Mouse (Mus musculus) fibroblast of lung, adult 2 months (primary cell): ENCODE data around the gene Cactin.

Source experiments
- DNase-seq: peaks from one replicate; pipeline ENCODE4 v3.0.0-alpha.2; 2011; ENCODE audit warnings: low read depth

The Cactin gene

GRCm38 (mm10) chr10:81342686-81343505 lies 22.0 kb downstream of the Cactin start, which contains the start of gene Gipc3:
Gene Gipc3, minus strand, starts transcription at chr10:81343266.
- no peak for DNase-seq

DNA sequence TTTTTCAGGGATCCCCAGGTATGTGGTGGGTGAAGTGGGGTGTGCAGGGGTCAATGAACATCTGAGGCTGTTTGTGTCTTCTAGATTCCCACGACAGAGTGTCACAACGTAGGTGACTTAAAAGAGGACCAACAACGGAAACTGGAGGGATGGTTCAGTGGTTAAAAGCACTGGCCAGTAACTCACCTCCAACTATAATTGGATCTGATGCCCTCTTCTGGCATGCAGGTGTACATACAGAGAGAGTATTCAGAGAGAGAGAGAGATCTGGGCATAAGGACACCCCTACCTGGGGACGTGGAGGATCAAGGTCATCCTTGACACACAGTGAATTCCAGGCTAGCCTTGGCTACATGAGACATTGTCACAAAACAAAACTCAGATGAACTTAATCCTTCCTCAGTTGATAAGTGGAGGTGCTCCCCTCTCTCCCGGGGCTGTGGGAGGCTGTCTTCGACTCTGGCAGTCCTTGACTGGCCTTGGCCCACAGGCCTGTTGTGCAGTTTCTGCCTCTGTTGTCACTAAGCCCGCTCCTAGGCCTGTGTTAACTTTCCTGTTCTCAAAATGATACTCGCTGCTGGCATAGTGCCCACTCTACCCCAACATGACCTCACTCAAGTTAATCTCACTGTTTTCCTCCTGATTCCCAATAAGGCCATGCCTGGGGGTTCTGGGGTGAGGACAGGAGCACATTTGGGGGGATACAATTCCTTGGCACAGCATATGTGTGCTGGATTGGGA lies 23.7 kb downstream of the Cactin start:
- DNase-seq: no peak

DNA sequence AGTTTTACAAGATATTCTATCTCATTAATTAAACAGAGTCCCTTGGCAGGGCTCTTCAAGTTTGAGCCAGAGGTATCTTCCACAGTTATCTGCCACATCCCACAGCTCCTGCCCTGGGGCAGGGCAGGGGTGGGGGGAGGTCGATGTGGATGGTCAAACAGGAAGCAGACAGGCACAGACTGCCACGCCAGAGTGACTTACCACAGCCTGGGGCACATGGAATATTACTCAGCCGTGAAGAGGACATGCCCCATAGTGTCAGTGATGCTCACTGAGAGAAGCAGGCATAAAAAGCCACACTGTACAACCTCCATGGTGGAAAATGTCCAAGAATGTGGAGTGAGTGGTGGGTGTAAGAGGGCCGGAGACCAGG lies 24.2 kb downstream of the Cactin start:
- no peak for DNase-seq

- DNase-seq: no peak
These were observed 25.7 kb downstream of the Cactin start for GRCm38 (mm10) chr10:81346453-81347067.

DNA sequence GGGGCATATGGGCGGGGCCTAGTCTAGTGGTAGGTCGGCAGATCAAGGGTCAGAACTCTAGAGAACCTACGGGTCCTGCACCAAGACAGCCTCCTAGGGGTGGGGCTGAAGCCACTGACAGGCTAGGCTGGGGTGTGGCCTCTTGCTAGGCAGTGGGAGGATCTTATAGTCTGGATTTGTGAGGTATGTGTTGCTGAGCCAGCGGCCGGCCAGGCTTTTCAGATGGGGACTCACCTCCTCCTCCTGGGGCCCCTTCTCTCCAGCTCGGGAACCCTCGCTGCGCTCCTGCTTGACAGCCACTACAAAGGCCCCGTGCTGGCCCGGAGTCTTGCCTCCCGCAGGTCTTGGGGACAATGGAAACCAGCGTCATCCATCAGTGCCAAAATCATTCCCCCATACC lies 28.2 kb downstream of the Cactin start:
- DNase-seq: no peak

- DNase-seq: no peak
These were observed 29.1 kb downstream of the Cactin start for GRCm38 (mm10) chr10:81349961-81350350.

- peak; percentile 98 for DNase-seq
These were observed 29.6 kb downstream of the Cactin start, which contains the start of gene Hmg20b for GRCm38 (mm10) chr10:81350351-81351063. Gene Hmg20b, minus strand, starts transcription at chr10:81350480.

DNA sequence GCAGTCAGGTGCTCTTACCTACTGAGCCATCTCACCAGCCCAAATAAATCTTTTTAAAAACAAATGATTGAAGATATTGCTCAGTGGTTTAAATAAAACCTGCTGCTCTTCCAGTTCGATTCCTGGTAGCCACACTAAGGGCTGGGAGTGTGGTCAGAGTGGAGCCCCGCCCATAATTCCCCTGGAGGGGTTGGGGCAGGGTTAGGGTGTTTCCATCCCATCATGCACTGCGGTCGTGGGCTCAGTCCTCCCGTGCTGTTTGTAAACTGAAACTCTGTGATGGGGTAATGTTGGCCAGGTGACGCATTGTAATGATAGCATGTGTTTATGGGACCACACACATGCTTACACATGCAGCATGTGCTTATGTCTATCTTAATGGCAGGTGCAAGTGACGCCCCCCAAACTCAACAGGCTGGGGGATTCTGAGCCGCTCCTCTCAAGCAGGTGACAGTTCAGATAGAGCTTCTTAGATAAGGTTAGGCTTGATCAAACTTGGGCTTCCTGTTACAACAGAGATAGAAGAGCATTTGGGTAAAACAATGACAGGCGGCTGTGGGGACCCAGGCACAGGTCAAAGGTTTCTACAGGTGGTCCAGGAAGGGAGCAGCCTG lies 30.9 kb downstream of the Cactin start:
- DNase-seq: no peak

GRCm38 (mm10) chr10:81354738-81355477 lies 34.0 kb downstream of the Cactin start:
- DNase-seq: no peak

- no peak for DNase-seq
These were observed 34.6 kb downstream of the Cactin start for GRCm38 (mm10) chr10:81355533-81355932.

GRCm38 (mm10) chr10:81356352-81356990 lies 35.6 kb downstream of the Cactin start:
- DNase-seq: no peak

- DNase-seq: peak; percentile 51
These were observed 36.3 kb downstream of the Cactin start, which contains the start of gene Mfsd12 for GRCm38 (mm10) chr10:81356991-81357844. Gene Mfsd12, plus strand, starts transcription at chr10:81357491.

GRCm38 (mm10) chr10:81358209-81358608 lies 37.3 kb downstream of the Cactin start:
- no peak for DNase-seq

GRCm38 (mm10) chr10:81358841-81359240 lies 37.9 kb downstream of the Cactin start:
- no peak for DNase-seq

DNA sequence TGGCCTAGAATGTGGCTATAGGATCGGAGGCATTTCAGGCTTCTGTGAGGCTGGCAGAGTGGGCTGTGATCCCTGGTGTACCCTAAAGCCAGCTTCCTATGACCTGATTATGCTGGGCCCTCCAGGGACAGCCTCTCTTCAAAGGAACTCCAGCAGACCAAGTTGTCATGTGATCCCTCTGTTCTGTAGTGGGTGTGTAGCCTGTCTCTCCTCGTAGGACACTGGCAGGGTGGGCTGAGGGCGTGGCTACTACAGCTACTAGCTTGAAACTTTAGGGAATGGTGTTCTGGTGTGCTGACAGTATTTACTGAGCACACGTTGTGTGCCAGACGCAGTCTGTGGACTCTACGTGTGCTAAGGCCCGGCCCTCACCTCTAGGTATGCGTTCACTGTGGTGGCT lies 39.8 kb downstream of the Cactin start:
- DNase-seq: no peak

- DNase-seq: no peak
These were observed 41.5 kb downstream of the Cactin start for GRCm38 (mm10) chr10:81362336-81362949.

DNA sequence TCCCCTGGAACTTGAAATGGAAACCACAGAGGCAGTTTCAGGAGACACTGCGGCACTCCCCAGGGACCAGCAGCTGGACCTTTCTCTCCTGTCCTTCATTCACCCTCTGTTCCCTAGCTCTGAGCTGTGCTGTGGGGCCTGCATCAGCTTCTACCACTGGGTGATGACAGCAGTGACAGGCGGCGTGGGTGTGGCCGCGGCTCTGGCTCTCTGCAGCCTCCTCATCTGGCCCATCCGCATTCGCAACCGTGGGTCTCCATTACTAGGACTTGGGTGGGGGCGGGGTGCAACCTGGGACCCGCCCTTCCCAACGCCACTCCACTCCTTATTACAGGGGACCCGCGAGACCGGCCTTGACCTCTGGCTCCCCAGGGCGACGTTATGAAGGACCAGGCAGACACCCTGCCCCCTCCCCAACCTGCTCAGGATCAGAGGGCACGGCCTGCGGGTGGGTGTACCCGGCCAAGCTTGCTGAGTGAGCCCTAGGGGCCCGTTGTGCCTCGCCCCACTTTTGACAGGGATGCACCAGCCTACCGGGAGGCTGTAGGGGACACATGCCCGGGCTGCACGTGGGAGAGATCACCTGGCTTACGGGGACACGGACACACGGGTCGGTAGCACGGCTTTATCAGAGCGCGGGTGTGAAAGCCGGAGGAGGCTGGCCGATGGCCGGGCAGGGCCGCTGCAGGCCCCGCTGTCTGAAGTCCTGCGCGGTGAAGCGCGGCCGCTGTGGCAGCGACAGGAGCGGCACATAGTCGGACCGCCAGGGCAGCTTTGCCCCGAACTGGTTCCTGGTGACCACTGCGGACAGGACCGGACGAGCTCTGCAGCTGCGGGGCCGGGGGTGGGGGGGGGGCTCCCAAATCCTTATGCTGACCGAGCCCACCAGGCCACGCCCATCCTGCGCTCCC lies 42.8 kb downstream of the Cactin start:
- DNase-seq: no peak

DNA sequence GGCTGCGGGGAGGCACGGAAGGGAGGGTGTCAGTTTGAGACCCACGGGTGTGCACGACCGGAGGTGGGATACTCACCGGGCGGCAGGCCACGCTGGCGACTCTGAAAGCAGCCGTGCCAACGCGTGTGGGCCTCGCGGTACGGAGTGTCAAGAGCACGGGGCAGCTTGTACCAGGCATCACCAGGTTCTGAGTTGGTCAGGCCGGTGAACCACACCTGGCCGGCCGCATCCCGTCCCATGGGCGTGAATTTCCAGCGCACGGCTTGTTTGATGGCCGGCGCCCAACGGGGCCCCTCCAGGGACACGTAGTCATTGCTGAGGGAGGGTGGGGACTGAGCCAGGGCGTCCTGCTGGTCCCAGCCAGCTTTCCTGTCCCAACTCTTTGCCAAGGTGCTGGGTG lies 43.8 kb downstream of the Cactin start:
- no peak for DNase-seq
